Mouse (Mus musculus): ENCODE results near the gene Wipi2.

GRCm38 (mm10) chr5:142615638-142616037 lies 11.9 kb upstream of the Wipi2 start:
- TF ChIP-seq POLR2A (IDR thresholded peaks at IDR 0.05; ENCODE audit: insufficient read depth, low read depth, low read length) (no peak), CTCF (IDR thresholded peaks at IDR 0.05; ENCODE audit: insufficient read depth, low read depth, low read length) (no peak)

Measured in olfactory bulb, adult 2 months (tissue).